Mouse (Mus musculus) hindbrain, embryonic 10.5 days (tissue): Measurements from ENCODE around the gene Myo10. TPM values are rescaled to one million over a fixed set of nuclear protein-coding genes. Genes with fewer than 3 reads are reported as not detected.
"Not testable (repeated sequence)": the region's sequence is repeated elsewhere in the genome, so short reads cannot be mapped to it uniquely, and the experiment has no call there.

ENCODE experiments used
- DNase-seq: peaks from one replicate; pipeline ENCODE4 v3.0.0-alpha.2; 2017; ENCODE audit warnings: low spot score
- H3K27ac ChIP-seq: fragments of 300-500 bp; sonication (generic); 2 replicates; pipeline ENCODE4 v1.5.1; 2016; ENCODE audit warnings: mild to moderate bottlenecking, moderate library complexity
- H3K27me3 ChIP-seq: fragments of 300-500 bp; sonication (generic); 2 replicates; pipeline ENCODE4 v1.6.1; 2016; ENCODE audit warnings: mild to moderate bottlenecking; ENCODE audit not compliant: poor library complexity, insufficient read depth, severe bottlenecking
- H3K36me3 ChIP-seq: fragments of 300-500 bp; sonication (generic); 2 replicates; pipeline ENCODE4 v1.6.1; 2016; ENCODE audit warnings: mild to moderate bottlenecking, moderate library complexity
- H3K4me1 ChIP-seq: fragments of 300-500 bp; sonication (generic); replicated peaks from 2 replicates; pipeline ENCODE4 v1.6.1; 2016; ENCODE audit warnings: mild to moderate bottlenecking
- H3K4me3 ChIP-seq: fragments of 300-500 bp; sonication (generic); 2 replicates; pipeline ENCODE4 v1.5.1; 2016; ENCODE audit warnings: mild to moderate bottlenecking, moderate library complexity
- H3K9me3 ChIP-seq: fragments of 300-500 bp; sonication (generic); 2 replicates; pipeline ENCODE4 v1.6.1; 2016; ENCODE audit warnings: mild to moderate bottlenecking, moderate library complexity
- WGBS: fragments of 180-500 bp; shearing (Covaris S2); methylation state at CpG from one replicate; pipeline ENCODE4 v1.1.7; 2016; 5-methylcytosine and 5-hydroxymethylcytosine counted together
- polyA plus RNA-seq: library from polyadenylated mRNA; unstranded; fragments of >200 nt; fragmentation: Nextera tagmentation; extraction: Ambion mirVana; gene quantifications from 2 replicates; pipeline ENCODE4 v1.2.1, GENCODE M21; 2016

Myo10 gene
- polyA plus RNA-seq, 1 experiment from 2014 or later, result 41.8 TPM

DNA sequence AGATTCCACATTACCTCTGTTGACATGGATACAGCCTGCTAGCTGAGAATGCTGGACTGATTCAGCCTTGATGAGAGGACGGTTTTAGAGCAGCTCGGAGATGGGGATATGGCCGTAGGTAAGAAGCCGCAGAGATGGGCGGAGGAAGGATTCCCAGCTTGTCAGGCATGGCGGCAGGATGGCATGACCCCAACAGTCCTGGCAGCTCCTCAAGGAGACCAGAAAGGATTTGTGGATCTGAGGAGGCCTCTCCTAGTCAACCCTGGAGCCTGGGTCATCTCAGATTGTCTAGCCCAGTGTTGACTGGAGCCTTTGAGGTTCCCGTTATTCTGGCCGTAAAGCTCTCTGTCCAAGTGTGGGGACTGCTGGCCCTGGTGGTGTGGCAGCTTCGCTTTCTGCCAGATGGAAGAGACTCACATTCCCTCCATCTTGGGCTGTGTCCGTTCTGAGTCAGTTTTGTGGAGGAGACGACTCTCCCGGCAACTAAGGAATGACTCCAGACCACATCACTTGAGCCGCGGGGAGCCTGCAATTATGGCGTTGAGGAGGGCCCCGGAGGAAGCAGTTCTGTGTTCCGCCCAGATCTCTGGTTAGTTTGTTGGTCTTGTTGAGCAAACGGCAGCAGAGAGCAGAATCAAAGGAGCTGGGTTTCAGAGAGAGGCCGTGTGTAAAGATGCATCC is 84.7 kb downstream of the Myo10 start:
- no peak for DNase-seq
- Histone ChIP-seq H3K9me3 (peaks cover 12% of the 10 kb centered on the region), H3K27ac (no peak overlapping the region), H3K4me1 (0 out of 2 replicates have a peak, but pooled peaks cover 3% of the 10 kb centered on the region), H3K27me3 (no peaks in the 10 kb centered on the region), H3K36me3 (peaks cover 42% of the 10 kb centered on the region), H3K4me3 (no peak overlapping the region)
- 86% methylated on average over 19 of the region's 19 CpGs for WGBS

DNA sequence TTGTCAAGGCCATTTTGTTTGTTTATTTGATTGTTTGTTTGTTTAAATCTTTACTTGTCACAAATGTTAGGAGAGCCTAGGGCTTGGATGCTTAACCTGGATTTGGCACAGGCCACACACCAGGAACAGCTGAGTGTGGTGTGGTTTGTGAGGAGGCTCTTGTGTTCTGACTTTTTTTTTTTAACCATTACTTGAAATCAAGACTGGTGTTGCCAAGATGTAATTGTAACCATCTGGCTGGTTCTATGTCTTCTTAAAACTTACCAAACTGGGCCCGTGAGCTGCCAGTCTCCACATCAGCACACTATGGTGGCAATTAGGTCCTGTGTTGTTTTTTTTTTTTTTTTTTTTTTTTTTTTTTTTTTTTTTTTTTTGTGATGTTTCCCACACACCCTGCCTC is 85.6 kb downstream of the Myo10 start:
- H3K36me3 ChIP-seq, result peaks cover 33% of the 10 kb centered on the region
- 72% methylated on average over 1 of the region's 1 CpGs for WGBS
- DNase-seq, result no peak

GRCm38 (mm10) chr15:25710876-25711275 is 88.6 kb downstream of the Myo10 start:
- WGBS, result 93% methylated on average over 10 of the region's 10 CpGs
- peaks cover 21% of the 10 kb centered on the region for H3K36me3 ChIP-seq
- DNase-seq, result no peak
- H3K27ac ChIP-seq, result no peak overlapping the region
- H3K9me3 ChIP-seq, result peaks cover 6% of the 10 kb centered on the region; the same call in 1 of the 2 replicates
- H3K4me3 ChIP-seq, result no peak overlapping the region
- peaks cover 15% of the 10 kb centered on the region for H3K27me3 ChIP-seq
- peaks cover 28% of the 10 kb centered on the region for H3K4me1 ChIP-seq

More for the DNA sequence above, 85.6 kb downstream of the Myo10 start:
- Histone ChIP-seq H3K9me3 (peaks cover 6% of the 10 kb centered on the region; the same call in 1 of the 2 replicates), H3K4me3 (no peak overlapping the region), H3K27me3 (peaks cover 5% of the 10 kb centered on the region), H3K27ac (no peak overlapping the region), H3K4me1 (peaks cover 7% of the 10 kb centered on the region; the same call in 1 of the 2 replicates)

- no peak for DNase-seq
- peaks cover 39% of the 10 kb centered on the region for H3K4me1 ChIP-seq
- no peaks in the 10 kb centered on the region for H3K9me3 ChIP-seq
- 0 out of 2 replicates have a peak, but pooled peaks cover 7% of the 10 kb centered on the region for H3K36me3 ChIP-seq
- H3K27me3 ChIP-seq, result peaks cover 15% of the 10 kb centered on the region
- H3K27ac ChIP-seq, result no peak overlapping the region
- H3K4me3 ChIP-seq, result no peak overlapping the region
- WGBS, result 61% methylated on average over 4 of the region's 4 CpGs
These were observed 90.6 kb downstream of the Myo10 start for GRCm38 (mm10) chr15:25712877-25713276.

- H3K27me3 ChIP-seq, result peaks cover 15% of the 10 kb centered on the region
- no peak for DNase-seq
- 55% methylated on average over 38 of the region's 38 CpGs for WGBS
These were observed 91.4 kb downstream of the Myo10 start for GRCm38 (mm10) chr15:25713587-25714361.

DNA sequence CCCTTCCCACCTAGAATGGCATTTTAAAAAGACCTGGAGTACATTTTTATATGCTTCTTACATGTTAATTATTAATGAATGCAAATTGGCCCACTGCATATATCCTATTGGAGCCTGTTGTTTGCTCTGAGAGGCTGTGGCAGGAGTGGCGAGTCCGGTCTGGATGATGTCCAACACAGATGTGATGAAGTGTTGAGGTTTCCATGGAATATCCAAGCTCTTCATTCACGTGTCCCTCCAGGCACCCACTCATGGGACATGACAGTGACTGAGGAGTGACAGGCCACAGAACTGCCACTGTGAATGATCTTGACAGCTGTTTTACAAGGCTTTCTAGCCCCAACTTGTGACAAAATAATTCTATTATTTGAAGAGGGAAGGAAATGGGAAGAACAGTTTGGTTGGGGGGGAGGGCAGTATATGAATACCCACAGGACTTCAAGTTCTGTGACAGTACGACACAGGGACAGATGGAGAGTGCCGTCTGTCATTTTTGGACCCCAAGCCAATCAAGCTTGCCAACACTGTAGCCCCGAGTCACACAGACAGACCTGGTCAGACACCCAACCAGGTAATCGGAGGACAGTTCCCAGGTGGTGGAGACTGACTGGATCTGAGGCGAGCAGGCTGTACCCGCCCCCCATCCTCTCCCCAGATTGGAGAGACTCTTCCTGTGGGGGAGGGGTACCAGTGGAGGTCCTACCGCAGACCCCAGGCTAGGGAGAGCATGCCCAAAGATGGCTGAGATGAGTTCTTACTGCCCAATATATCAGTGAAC is 93.1 kb downstream of the Myo10 start:
- WGBS, result 75% methylated on average over 10 of the region's 10 CpGs
- peaks cover 1% of the 10 kb centered on the region; the same call in 1 of the 2 replicates for H3K36me3 ChIP-seq
- peak overlapping the region; percentile 67 for H3K27ac ChIP-seq
- peaks cover 39% of the 10 kb centered on the region for H3K4me1 ChIP-seq
- H3K27me3 ChIP-seq, result peaks cover 15% of the 10 kb centered on the region
- DNase-seq, result no peak
- H3K4me3 ChIP-seq, result no peak overlapping the region
- no peaks in the 10 kb centered on the region for H3K9me3 ChIP-seq

More at GRCm38 (mm10) chr15:25713587-25714361, 91.4 kb downstream of the Myo10 start:
- H3K9me3 ChIP-seq, result no peaks in the 10 kb centered on the region
- peak overlapping the region; percentile 2; the same call in 1 of the 2 replicates for H3K27ac ChIP-seq
- peaks cover 39% of the 10 kb centered on the region for H3K4me1 ChIP-seq
- peak overlapping the region; percentile 7; the same call in 1 of the 2 replicates for H3K4me3 ChIP-seq
- 0 out of 2 replicates have a peak, but pooled peaks cover 4% of the 10 kb centered on the region for H3K36me3 ChIP-seq

DNA sequence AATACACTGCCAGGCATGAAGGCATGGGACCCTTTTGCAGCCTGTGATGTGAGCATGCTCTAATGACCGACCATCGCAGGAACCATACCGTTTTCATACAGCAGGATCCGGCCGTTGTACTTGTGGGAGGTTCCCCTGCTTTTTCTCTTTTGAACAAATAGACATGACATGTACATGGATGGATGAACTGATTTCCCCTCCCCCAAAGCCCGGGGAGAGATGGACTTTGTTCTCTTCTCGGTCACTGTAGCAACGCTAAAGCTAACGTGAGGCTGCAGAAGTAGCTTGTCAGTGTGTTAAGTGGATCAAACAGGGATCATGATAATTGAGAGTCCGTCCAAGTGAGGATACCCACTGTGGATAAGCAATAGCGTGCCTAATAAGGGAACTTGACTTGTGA is 93.7 kb downstream of the Myo10 start:
- Histone ChIP-seq H3K9me3 (no peaks in the 10 kb centered on the region), H3K27me3 (peaks cover 15% of the 10 kb centered on the region), H3K36me3 (peaks cover 7% of the 10 kb centered on the region), H3K4me1 (peaks cover 39% of the 10 kb centered on the region), H3K27ac (no peak overlapping the region), H3K4me3 (no peak overlapping the region)
- peak; percentile 34 for DNase-seq
- 50% methylated on average over 11 of the region's 11 CpGs for WGBS

DNA sequence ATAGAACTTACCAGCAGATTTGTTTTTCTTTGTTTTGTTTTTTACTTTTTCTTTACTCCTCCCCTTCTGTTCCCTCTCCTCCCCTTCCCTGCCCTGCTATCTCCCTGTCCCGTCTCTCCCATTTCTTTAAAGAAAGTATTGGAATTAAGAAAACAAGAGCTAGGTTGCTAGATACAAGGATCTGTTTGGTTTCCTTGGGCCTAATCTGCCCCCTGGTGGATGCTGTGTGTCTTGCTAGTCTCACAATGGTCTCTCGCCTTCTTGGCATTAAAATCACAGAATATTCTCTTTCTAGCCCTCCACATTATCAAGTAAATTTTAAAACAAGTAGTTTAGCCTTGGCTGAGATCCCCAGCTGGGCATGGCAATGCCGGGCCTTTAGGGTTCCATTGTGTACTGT is 94.7 kb downstream of the Myo10 start:
- H3K27ac ChIP-seq, result no peak overlapping the region
- peak; percentile 79 for DNase-seq
- H3K27me3 ChIP-seq, result peaks cover 15% of the 10 kb centered on the region
- H3K4me3 ChIP-seq, result no peak overlapping the region
- H3K36me3 ChIP-seq, result peaks cover 17% of the 10 kb centered on the region
- H3K9me3 ChIP-seq, result no peaks in the 10 kb centered on the region
- 30% methylated on average over 3 of the region's 3 CpGs for WGBS
- H3K4me1 ChIP-seq, result peaks cover 39% of the 10 kb centered on the region

- not testable (repeated sequence) for DNase-seq, H3K4me3 ChIP-seq, H3K27me3 ChIP-seq, H3K9me3 ChIP-seq, H3K27ac ChIP-seq
- H3K4me1 ChIP-seq, result peaks cover 33% of the 10 kb centered on the region
- peaks cover 28% of the 10 kb centered on the region for H3K36me3 ChIP-seq
- whole genome bisulfite sequencing, result 89% methylated on average over 4 of the region's 4 CpGs
These were observed 95.8 kb downstream of the Myo10 start for GRCm38 (mm10) chr15:25718104-25718503.

DNA sequence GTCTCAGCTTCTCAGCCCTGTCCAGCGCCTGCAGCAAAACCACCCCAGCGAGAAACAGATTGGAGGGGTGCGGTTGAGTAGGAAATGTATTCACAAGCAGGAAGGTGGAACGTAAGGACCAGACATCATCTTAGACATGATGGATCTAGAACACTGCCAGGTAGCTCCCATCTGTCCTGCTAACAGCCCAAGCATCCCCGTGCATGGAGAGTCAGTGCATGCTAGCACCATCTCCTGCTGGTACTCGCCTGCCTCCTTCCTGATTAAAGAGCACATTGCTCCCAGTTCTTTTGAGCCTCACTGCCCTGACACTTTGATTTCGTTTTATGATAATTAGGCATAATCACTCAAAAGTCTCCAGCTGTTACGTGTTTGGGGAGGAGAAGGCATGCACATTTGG is 96.9 kb downstream of the Myo10 start:
- DNase-seq, result no peak
- Histone ChIP-seq H3K9me3 (no peaks in the 10 kb centered on the region), H3K27ac (no peak overlapping the region), H3K27me3 (no peaks in the 10 kb centered on the region; the same call in 1 of the 2 replicates), H3K4me1 (peaks cover 25% of the 10 kb centered on the region), H3K4me3 (no peak overlapping the region), H3K36me3 (peaks cover 36% of the 10 kb centered on the region)
- 78% methylated on average over 8 of the region's 8 CpGs for WGBS

DNA sequence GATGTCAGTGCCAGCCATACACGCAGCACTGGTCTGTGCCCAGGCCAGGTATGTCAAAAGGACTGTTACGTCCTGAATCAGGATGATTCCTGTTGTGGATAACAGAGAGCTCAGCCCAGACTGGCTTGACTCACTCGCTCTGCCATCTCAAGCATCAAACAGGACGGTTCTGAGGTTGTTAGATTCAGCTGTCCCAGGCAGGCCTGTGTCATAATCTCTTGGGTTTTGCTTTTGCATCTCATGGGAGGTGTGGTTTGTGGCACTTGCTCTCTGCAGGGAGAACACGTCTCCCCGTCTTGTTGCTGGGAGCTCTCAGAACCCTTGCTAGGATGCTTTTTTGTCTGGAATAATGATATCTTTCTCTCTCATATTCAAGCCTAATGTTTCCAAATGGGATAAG is 97.9 kb downstream of the Myo10 start:
- Histone ChIP-seq H3K27ac (no peak overlapping the region), H3K36me3 (peaks cover 43% of the 10 kb centered on the region), H3K27me3 (no peaks in the 10 kb centered on the region), H3K4me3 (no peak overlapping the region), H3K9me3 (no peaks in the 10 kb centered on the region), H3K4me1 (peaks cover 21% of the 10 kb centered on the region)
- 91% methylated on average over 6 of the region's 6 CpGs for WGBS
- DNase-seq, result no peak

DNA sequence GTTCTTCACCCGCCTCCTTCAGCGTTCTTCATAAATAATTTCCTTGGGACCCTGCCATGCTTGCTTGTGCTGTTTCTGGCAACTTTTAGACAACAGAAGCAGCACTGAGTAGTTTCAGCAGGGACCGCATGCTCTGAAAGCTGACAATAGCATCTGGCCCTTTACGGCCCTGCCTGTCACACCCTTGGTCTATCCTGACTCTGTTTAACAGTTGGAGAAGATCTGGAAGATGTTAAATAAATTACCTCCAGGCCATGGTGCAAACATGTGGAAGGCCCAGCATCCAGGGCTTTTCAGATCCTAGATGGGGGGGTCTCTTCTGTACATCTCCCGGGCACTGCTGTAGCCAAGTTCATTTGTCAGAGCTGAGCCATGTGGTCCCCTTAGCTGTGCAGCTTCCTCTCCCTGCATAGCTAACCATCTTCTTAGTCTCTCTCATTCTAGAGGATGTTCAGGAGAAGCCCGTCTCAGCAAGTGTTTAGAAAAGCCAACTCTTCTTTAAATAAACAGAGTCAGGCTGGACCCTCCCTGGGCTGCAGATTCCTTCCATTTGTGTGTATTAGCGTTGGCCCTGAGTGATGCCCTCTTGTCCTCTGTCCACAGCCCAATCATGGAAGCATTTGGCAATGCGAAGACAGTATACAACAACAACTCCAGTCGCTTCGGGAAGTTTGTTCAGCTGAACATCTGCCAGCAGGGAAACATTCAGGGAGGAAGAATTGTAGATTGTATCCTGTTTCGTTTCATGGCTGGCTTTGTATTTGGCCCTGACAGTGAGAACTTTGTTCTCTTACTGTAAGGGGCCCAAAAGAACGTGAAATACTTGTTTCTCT is 101.2 kb downstream of the Myo10 start:
- H3K36me3 ChIP-seq, result peaks cover 64% of the 10 kb centered on the region
- WGBS, result 81% methylated on average over 12 of the region's 12 CpGs
- no peak overlapping the region for H3K27ac ChIP-seq
- no peak for DNase-seq
- H3K9me3 ChIP-seq, result no peaks in the 10 kb centered on the region
- H3K27me3 ChIP-seq, result no peaks in the 10 kb centered on the region
- no peak overlapping the region for H3K4me3 ChIP-seq
- H3K4me1 ChIP-seq, result 0 out of 2 replicates have a peak, but pooled peaks cover 4% of the 10 kb centered on the region
